Mouse (Mus musculus) testis, adult 2 months (tissue): ENCODE data around the gene Pparg.

Experiments used
- CTCF ChIP-seq: fragments of 200-500 bp; IDR thresholded peaks from 2 replicates; pipeline ENCODE4 v1.5.1; 2012; ENCODE audit warnings: low read depth, mild to moderate bottlenecking, inconsistent platforms, low read length, moderate library complexity; ENCODE audit not compliant: control insufficient read depth, insufficient read depth, insufficient replicate concordance
- POLR2A ChIP-seq: fragments of 200-500 bp; IDR thresholded peaks from 2 replicates; pipeline ENCODE4 v1.6.1; 2012; ENCODE audit warnings: low read depth, mild to moderate bottlenecking, inconsistent platforms, low read length, moderate library complexity; ENCODE audit not compliant: control insufficient read depth

GRCm38 (mm10) chr6:115506425-115506824 is 145.7 kb downstream of the Pparg start:
- TF ChIP-seq POLR2A, result no peak
- TF ChIP-seq CTCF, result no peak
